Mouse (Mus musculus): ENCODE measurements at regions not wholly inside any gene's neighbourhood (a gene's known extent, or its start where the extent isn't known, plus 50 kb on each side); places are given as distances from the start of the nearest gene placed in this dataset.

- DNase-seq (ENCODE audit: low read depth, low spot score): peak; percentile 36
Measured at GRCm38 (mm10) chr14:17347286-17347685, 312.8 kb upstream of the Thrb start.

GRCm38 (mm10) chr14:17352324-17353037 lies 307.6 kb upstream of the Thrb start:
- DNase-seq (ENCODE audit: low read depth, low spot score): no peak

GRCm38 (mm10) chr14:17361910-17362309 lies 298.2 kb upstream of the Thrb start:
- DNase-seq (ENCODE audit: low read depth, low spot score): no peak

GRCm38 (mm10) chr14:17402751-17403479 lies 257.1 kb upstream of the Thrb start:
- DNase-seq (ENCODE audit: low read depth, low spot score): peak; percentile 63

- DNase-seq (ENCODE audit: low read depth, low spot score): peak; percentile 66
Measured at GRCm38 (mm10) chr14:17405551-17406336, 254.3 kb upstream of the Thrb start.

- DNase-seq (ENCODE audit: low read depth, low spot score): no peak
Measured at GRCm38 (mm10) chr14:17406879-17407278, 253.2 kb upstream of the Thrb start.

- no peak for DNase-seq (ENCODE audit: low read depth, low spot score)
Measured at GRCm38 (mm10) chr14:17408343-17408742, 251.7 kb upstream of the Thrb start.

- DNase-seq (ENCODE audit: low read depth, low spot score): no peak
Measured at GRCm38 (mm10) chr14:17408813-17409212, 251.2 kb upstream of the Thrb start.

GRCm38 (mm10) chr14:17409497-17409896 lies 250.6 kb upstream of the Thrb start:
- no peak for DNase-seq (ENCODE audit: low read depth, low spot score)

- DNase-seq (ENCODE audit: low read depth, low spot score): no peak
Measured at GRCm38 (mm10) chr14:17410752-17411151, 249.3 kb upstream of the Thrb start.

GRCm38 (mm10) chr14:17411299-17411698 lies 248.8 kb upstream of the Thrb start:
- no peak for DNase-seq (ENCODE audit: low read depth, low spot score)

GRCm38 (mm10) chr14:17414246-17414888 lies 245.7 kb upstream of the Thrb start:
- no peak for DNase-seq (ENCODE audit: low read depth, low spot score)

- no peak for DNase-seq (ENCODE audit: low read depth, low spot score)
Measured at GRCm38 (mm10) chr14:17427751-17428150, 232.3 kb upstream of the Thrb start.

- DNase-seq (ENCODE audit: low read depth, low spot score): no peak
Measured at GRCm38 (mm10) chr14:17429157-17429556, 230.9 kb upstream of the Thrb start.

- DNase-seq (ENCODE audit: low read depth, low spot score): no peak
Measured at GRCm38 (mm10) chr14:17433346-17433745, 226.7 kb upstream of the Thrb start.

GRCm38 (mm10) chr14:17457946-17458345 lies 202.1 kb upstream of the Thrb start:
- no peak for DNase-seq (ENCODE audit: low read depth, low spot score)

GRCm38 (mm10) chr14:17478963-17479362 lies 181.1 kb upstream of the Thrb start:
- DNase-seq (ENCODE audit: low read depth, low spot score): no peak

GRCm38 (mm10) chr14:17484866-17485265 lies 175.2 kb upstream of the Thrb start:
- DNase-seq (ENCODE audit: low read depth, low spot score): no peak

GRCm38 (mm10) chr14:17513756-17514155 lies 146.3 kb upstream of the Thrb start:
- DNase-seq (ENCODE audit: low read depth, low spot score): no peak

GRCm38 (mm10) chr14:17522696-17523095 lies 137.4 kb upstream of the Thrb start:
- no peak for DNase-seq (ENCODE audit: low read depth, low spot score)

GRCm38 (mm10) chr14:17523916-17524315 lies 136.1 kb upstream of the Thrb start:
- DNase-seq (ENCODE audit: low read depth, low spot score): no peak

GRCm38 (mm10) chr14:17539322-17539721 lies 120.7 kb upstream of the Thrb start:
- DNase-seq (ENCODE audit: low read depth, low spot score): no peak
